Mouse (Mus musculus): ENCODE results near the gene Kdm1b.
A peak's percentile ranks its signal among the peaks of the same experiment; 100 is the strongest.

Gene Kdm1b

GRCm38 (mm10) chr13:47111185-47111584 lies 67.9 kb downstream of the Kdm1b start:
- DNase-seq (ENCODE audit: low spot score), result no peak

GRCm38 (mm10) chr13:47112056-47112455 lies 68.8 kb downstream of the Kdm1b start:
- no peak for DNase-seq (ENCODE audit: low spot score)

GRCm38 (mm10) chr13:47112924-47113323 lies 69.6 kb downstream of the Kdm1b start:
- no peak for DNase-seq (ENCODE audit: low spot score)

GRCm38 (mm10) chr13:47116000-47116399 lies 72.7 kb downstream of the Kdm1b start:
- DNase-seq (ENCODE audit: low spot score), result no peak

- no peak for DNase-seq (ENCODE audit: low spot score)
Observed at GRCm38 (mm10) chr13:47121333-47121889, 78.1 kb downstream of the Kdm1b start.

- DNase-seq (ENCODE audit: low spot score), result peak; percentile 49
Observed at GRCm38 (mm10) chr13:47122537-47123430, 79.5 kb downstream of the Kdm1b start, which contains the start of gene Rnf144b. Gene Rnf144b (plus strand): TSS chr13:47122656.

GRCm38 (mm10) chr13:47124449-47124848 lies 81.2 kb downstream of the Kdm1b start:
- DNase-seq (ENCODE audit: low spot score), result no peak

- no peak for DNase-seq (ENCODE audit: low spot score)
Observed at GRCm38 (mm10) chr13:47124986-47125385, 81.7 kb downstream of the Kdm1b start.

- no peak for DNase-seq (ENCODE audit: low spot score)
Observed at GRCm38 (mm10) chr13:47125595-47125994, 82.3 kb downstream of the Kdm1b start.

- DNase-seq (ENCODE audit: low spot score), result no peak
Observed at GRCm38 (mm10) chr13:47129090-47129489, 85.8 kb downstream of the Kdm1b start.

GRCm38 (mm10) chr13:47133058-47133457 lies 89.8 kb downstream of the Kdm1b start:
- DNase-seq (ENCODE audit: low spot score), result no peak

GRCm38 (mm10) chr13:47134836-47135235 lies 91.5 kb downstream of the Kdm1b start:
- DNase-seq (ENCODE audit: low spot score), result no peak

Measured in urinary bladder, postnatal 14 days (tissue).